Mouse (Mus musculus) myocyte (in vitro differentiated cells): Measurements from ENCODE around the gene Elmod3. TPM values are rescaled to one million over a fixed set of nuclear protein-coding genes. Genes with fewer than 3 reads are reported as not detected.

ENCODE experiments used
- H3K27me3 ChIP-seq: one replicate; pipeline ENCODE4 v1.6.1; 2011; ENCODE audit not compliant: control insufficient read depth, insufficient read depth, insufficient read length
- H3K36me3 ChIP-seq: one replicate; pipeline ENCODE4 v1.6.1; 2011; ENCODE audit not compliant: control insufficient read depth, insufficient read depth
- H3K4me2 ChIP-seq: one replicate; pipeline ENCODE4 v1.6.1; 2011; ENCODE audit warnings: low read depth, control low read depth
- H3K4me3 ChIP-seq: one replicate; pipeline ENCODE4 v1.5.1; 2011; ENCODE audit warnings: mild to moderate bottlenecking, control low read depth, moderate library complexity
- H3K79me2 ChIP-seq: one replicate; pipeline ENCODE4 v1.6.1; 2011; ENCODE audit not compliant: control insufficient read depth, insufficient read depth
- H3ac ChIP-seq: one replicate; pipeline ENCODE4 v1.6.1; 2011; ENCODE audit not compliant: control insufficient read depth, insufficient read length
- CEBPB ChIP-seq: IDR thresholded peaks from 2 replicates; pipeline ENCODE4 v1.6.1; 2011; ENCODE audit warnings: mild to moderate bottlenecking, moderate library complexity; ENCODE audit not compliant: poor library complexity, insufficient read depth, severe bottlenecking
- E2F4 ChIP-seq: IDR thresholded peaks from one replicate; pipeline ENCODE4 v1.6.1; 2011; ENCODE audit warnings: mild to moderate bottlenecking, control low read depth, moderate library complexity; ENCODE audit not compliant: insufficient read depth
- MAX ChIP-seq: IDR thresholded peaks from one replicate; pipeline ENCODE4 v1.6.1; 2011; ENCODE audit warnings: low read depth, mild to moderate bottlenecking, control low read depth
- MYOD1 ChIP-seq, 3 experiments: IDR thresholded peaks; one replicate each; pipeline ENCODE4 v1.6.1; 2011; ENCODE audit warnings: control low read depth in 2 of 3, low read depth in 2 of 3, mild to moderate bottlenecking in 2 of 3, moderate library complexity in 1 of 3; ENCODE audit not compliant: insufficient read length in 2 of 3, control insufficient read depth in 1 of 3
- MYOG ChIP-seq, 3 experiments: IDR thresholded peaks; one replicate each; pipeline ENCODE4 v1.6.1; 2011; ENCODE audit warnings: control low read depth in 2 of 3, low read depth in 2 of 3, mild to moderate bottlenecking in 2 of 3; ENCODE audit not compliant: insufficient read length in 2 of 3, control insufficient read depth in 1 of 3, insufficient read depth in 1 of 3
- POLR2A ChIP-seq: IDR thresholded peaks from one replicate; pipeline ENCODE4 v1.6.1; 2011; ENCODE audit warnings: low read depth, mild to moderate bottlenecking, control low read depth, moderate library complexity; ENCODE audit not compliant: insufficient read length
- POLR2AphosphoS2 ChIP-seq: IDR thresholded peaks from one replicate; pipeline ENCODE4 v1.6.1; 2011; ENCODE audit warnings: low read depth, control low read depth; ENCODE audit not compliant: insufficient read length
- REST ChIP-seq: IDR thresholded peaks from one replicate; pipeline ENCODE4 v1.6.1; 2011; ENCODE audit warnings: mild to moderate bottlenecking, control low read depth, moderate library complexity; ENCODE audit not compliant: insufficient read depth, insufficient read length
- SRF ChIP-seq: IDR thresholded peaks from one replicate; pipeline ENCODE4 v1.6.1; 2011; ENCODE audit warnings: low read depth; ENCODE audit not compliant: control insufficient read depth, insufficient read length
- TCF12 ChIP-seq: IDR thresholded peaks from one replicate; pipeline ENCODE4 v1.6.1; 2011; ENCODE audit warnings: mild to moderate bottlenecking, control low read depth; ENCODE audit not compliant: poor library complexity, insufficient read depth, severe bottlenecking
- TCF3 ChIP-seq: IDR thresholded peaks from one replicate; pipeline ENCODE4 v1.6.1; 2011; ENCODE audit warnings: low read depth, control low read depth; ENCODE audit not compliant: insufficient read length
- USF1 ChIP-seq: IDR thresholded peaks from one replicate; pipeline ENCODE4 v1.6.1; 2011; ENCODE audit warnings: low read depth, mild to moderate bottlenecking, control low read depth, moderate library complexity
- polyA plus RNA-seq: library from polyadenylated mRNA; unstranded; fragments of >200 nt; fragmentation: generic; extraction: Trizol; gene quantifications from one replicate; pipeline ENCODE4 v1.2.1, GENCODE M21; 2012; ENCODE audit warnings: missing spikeins

The Elmod3 gene
- polyA plus RNA-seq: 6.4 TPM

DNA sequence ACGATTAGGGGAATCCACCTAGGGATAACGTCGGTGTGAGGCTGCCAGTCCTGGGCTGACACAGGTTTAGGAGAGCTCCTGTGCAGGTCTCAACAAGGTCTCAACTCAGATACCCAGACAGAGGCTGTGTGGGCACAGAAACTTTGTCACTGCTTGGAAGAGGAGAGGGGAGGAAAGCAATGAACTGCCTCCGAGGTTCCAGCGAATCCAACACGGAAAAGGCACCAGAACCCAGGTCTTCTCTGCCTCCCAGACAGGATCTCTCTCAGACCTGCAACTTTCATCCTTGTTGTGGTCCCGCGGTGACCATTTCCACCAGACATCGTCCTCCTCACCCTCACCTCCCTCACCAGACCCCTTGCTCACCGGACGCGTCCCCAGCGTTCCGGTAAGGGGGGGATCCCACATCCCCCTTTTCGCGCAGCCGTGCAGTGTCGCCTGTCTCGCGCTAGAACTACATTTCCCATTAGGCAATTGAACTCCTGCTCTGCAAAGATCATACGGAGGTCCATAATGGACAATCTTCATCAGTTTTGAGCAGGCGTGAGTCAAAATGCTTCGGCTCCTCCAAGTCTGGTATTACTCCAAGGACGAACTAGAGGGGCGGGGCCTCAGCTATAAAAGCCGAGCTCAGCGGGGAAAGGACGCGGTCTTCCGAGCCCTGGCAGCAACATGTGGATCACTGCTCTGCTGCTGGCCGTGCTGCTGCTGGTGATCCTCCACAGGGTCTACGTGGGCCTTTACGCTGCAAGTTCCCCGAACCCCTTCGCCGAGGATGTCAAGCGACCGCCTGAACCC, at the start of gene Elmod3, which contains the start of gene Retsat:
Gene Elmod3, minus strand, starts transcription at position 458 of the 798 bp plus-strand sequence.
Gene Retsat, plus strand, starts transcription at position 520 of the 798 bp plus-strand sequence.
- Histone ChIP-seq H3ac (peak within 1 kb of the TSS; percentile 65), H3K27me3 (no peaks in the 10 kb centered on the region), H3K4me2 (peak within 1 kb of the TSS; percentile 93), H3K79me2 (no peaks in the 10 kb centered on the region), H3K4me3 (peak within 1 kb of the TSS; percentile 49), H3K36me3 (no peaks in the 10 kb centered on the region)
- TF ChIP-seq E2F4: no peak
- no peak for TF ChIP-seq TCF3
- no peak for TF ChIP-seq USF1
- TF ChIP-seq POLR2A: peak; percentile 98
- no peak for TF ChIP-seq MYOD1 (IDR thresholded peaks at IDR 0.05; ENCODE audit: control insufficient read depth in 1 of 3, insufficient read length in 2 of 3, low read depth in 2 of 3)
- peak; percentile 94 for TF ChIP-seq POLR2AphosphoS2

DNA sequence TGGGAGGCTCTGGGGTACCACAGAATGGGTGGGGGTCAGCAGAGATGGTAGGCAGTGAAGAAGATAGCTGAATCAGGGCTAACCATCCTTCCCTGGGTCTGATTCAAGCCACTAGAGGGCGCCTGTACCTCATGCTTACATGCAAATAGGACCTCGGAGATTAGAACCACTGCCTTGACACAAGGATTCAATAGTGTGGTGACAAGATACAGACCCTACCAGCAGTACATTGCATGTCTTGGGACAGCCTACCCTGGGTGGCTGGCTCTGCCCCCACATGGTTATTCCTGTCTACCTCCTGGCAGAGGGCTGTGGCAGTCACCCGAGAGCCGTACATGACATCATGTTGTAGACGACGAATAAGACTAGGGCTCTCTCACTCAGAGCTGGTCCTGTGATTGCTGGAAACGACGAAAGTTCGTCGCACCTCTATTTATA, 49.2 kb upstream of the Elmod3 start:
- H3K4me3 ChIP-seq: no peak overlapping the region
- TF ChIP-seq MYOD1 (IDR thresholded peaks at IDR 0.05; ENCODE audit: control insufficient read depth in 1 of 3, insufficient read length in 2 of 3, low read depth in 2 of 3) (no peak), USF1 (no peak), MYOG (IDR thresholded peaks at IDR 0.05; ENCODE audit: control insufficient read depth in 1 of 3, insufficient read depth in 1 of 3, insufficient read length in 2 of 3, low read depth in 2 of 3) (no peak), MAX (no peak), CEBPB (no peak), REST (no peak)
- no peak overlapping the region for H3ac ChIP-seq
- no peaks in the 10 kb centered on the region for H3K36me3 ChIP-seq
- peaks cover 9% of the 10 kb centered on the region for H3K79me2 ChIP-seq
- no peak overlapping the region for H3K4me2 ChIP-seq
- H3K27me3 ChIP-seq: no peaks in the 10 kb centered on the region

DNA sequence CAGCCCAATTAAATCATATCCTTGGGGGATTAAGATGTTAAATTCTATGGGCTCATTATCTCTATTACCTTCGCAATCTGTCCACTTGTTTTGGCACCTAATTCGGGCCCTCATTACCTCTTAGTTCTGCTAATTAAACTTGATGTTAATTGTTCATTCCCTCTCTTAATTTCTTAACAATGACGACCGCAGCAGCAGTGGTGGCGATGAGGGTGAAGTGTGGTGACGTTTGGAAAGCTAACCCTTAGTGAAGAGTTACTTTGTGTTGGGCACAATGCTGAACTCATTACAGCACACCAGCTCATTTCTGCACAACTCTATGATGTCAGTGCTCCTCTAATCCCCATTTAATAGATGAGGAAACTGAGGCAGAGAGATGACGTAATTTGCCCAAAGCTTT, 47.2 kb upstream of the Elmod3 start:
- H3K36me3 ChIP-seq: no peaks in the 10 kb centered on the region

DNA sequence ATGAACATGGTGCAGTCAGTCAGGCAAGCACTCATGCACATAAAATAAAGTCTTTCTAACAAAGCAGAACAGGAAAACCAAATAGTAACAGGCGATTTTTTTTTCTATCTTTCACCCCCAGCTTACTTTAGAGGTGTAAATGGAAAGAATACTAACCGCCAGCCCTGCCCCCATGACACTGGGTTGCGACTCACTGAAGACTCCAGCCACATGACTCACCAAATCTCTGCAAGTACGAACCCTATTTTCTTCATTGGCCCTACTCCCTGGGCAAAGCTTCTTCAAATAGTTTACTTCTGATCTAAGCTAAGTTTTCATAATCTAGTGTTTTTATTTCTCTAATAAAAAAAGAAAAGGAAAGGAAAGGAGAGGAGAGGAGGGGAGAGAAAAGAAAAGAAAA, 46.4 kb upstream of the Elmod3 start:
- Histone ChIP-seq H3ac (no peak overlapping the region), H3K27me3 (no peaks in the 10 kb centered on the region), H3K4me2 (peak overlapping the region; percentile 58), H3K79me2 (no peaks in the 10 kb centered on the region), H3K4me3 (no peak overlapping the region), H3K36me3 (no peaks in the 10 kb centered on the region)
- TF ChIP-seq POLR2AphosphoS2 (no peak), USF1 (peak; percentile 20)

More for the DNA sequence above, 47.2 kb upstream of the Elmod3 start:
- no peaks in the 10 kb centered on the region for H3K27me3 ChIP-seq
- no peak for TF ChIP-seq USF1
- TF ChIP-seq TCF12: no peak
- no peak for TF ChIP-seq CEBPB
- no peak for TF ChIP-seq POLR2A
- no peak for TF ChIP-seq MAX
- TF ChIP-seq REST: no peak
- TF ChIP-seq MYOG (IDR thresholded peaks at IDR 0.05; ENCODE audit: control insufficient read depth in 1 of 3, insufficient read depth in 1 of 3, insufficient read length in 2 of 3, low read depth in 2 of 3): no peak
- TF ChIP-seq SRF: no peak
- no peak for TF ChIP-seq TCF3
- no peak for TF ChIP-seq MYOD1 (IDR thresholded peaks at IDR 0.05; ENCODE audit: control insufficient read depth in 1 of 3, insufficient read length in 2 of 3, low read depth in 2 of 3)
- no peak for TF ChIP-seq POLR2AphosphoS2
- TF ChIP-seq E2F4: no peak
- H3K4me2 ChIP-seq: peak overlapping the region; percentile 58
- H3K4me3 ChIP-seq: no peak overlapping the region
- no peak overlapping the region for H3ac ChIP-seq
- peaks cover under 1% of the 10 kb centered on the region for H3K79me2 ChIP-seq

DNA sequence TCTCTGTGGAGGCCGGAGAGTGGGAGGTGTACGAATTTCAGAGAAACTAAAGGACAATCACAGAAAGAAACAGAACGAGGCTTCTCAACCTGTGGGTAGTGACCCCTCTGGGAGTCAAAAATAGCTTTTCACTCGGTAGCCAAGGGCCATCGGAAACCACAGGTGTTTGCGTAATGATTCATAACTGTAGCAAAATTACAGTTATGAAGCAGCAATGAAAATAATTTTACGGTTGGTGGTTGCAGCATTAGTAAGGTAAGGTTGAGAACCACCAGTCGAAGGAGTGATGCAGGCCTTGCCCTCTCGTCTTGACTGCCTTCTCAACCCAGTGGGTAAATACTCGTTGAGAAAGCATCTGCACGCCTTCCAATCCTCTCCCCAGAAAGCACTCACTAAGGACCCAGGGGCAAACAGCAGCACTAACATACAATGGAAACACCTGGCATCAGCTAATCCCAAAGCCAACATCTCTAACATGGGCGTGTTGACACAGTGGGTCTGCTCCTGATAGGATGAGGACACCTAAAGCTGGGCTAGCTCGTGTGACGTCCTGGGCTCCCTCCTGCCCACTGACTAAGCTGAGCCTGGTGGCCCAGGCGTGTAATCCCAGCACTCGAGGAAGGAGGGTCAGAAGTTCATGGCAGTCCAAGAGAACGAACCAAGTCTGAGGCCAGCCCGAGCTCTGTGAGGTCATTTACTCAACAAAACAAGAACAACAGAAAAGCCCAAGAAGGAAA, 43.2 kb upstream of the Elmod3 start:
- Histone ChIP-seq H3K27me3 (no peaks in the 10 kb centered on the region), H3K4me3 (no peak overlapping the region), H3K79me2 (no peaks in the 10 kb centered on the region), H3ac (no peak overlapping the region), H3K4me2 (no peak overlapping the region), H3K36me3 (no peaks in the 10 kb centered on the region)
- TF ChIP-seq USF1 (no peak), SRF (no peak), MAX (no peak), CEBPB (no peak), TCF12 (no peak), TCF3 (no peak), MYOD1 (IDR thresholded peaks at IDR 0.05; ENCODE audit: control insufficient read depth in 1 of 3, insufficient read length in 2 of 3, low read depth in 2 of 3) (no peak), E2F4 (no peak), POLR2A (no peak)
